Mouse (Mus musculus) testis, postnatal 10 days (tissue): ENCODE measurements around the gene Cartpt.

Experiments used
- DNase-seq: peaks from one replicate; pipeline ENCODE4 v3.0.0; 2021; ENCODE audit warnings: low spot score

The Cartpt gene

DNA sequence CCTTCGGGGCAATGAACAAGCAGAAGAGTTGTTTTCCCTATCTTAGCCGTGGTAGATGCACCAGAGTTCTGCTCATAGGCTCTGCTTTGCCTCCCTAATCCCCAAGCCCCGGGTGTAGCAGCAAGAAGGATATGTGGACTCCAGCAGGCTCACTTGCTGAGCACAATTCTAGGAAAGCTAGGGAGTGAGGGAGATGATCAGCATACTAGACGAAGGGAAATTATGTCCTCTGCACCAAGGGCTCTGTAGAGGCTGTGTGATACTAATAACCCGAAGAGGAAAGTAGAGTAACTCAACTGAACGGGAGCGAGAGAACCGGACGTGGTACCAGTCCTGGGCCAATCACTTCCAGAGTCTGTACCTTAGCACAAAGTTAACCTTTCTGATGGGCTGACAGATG is at the start of gene Cartpt:
Cartpt (minus strand) TSS at position 127 of the 400 bp plus-strand sequence.
- DNase-seq, result no peak

DNA sequence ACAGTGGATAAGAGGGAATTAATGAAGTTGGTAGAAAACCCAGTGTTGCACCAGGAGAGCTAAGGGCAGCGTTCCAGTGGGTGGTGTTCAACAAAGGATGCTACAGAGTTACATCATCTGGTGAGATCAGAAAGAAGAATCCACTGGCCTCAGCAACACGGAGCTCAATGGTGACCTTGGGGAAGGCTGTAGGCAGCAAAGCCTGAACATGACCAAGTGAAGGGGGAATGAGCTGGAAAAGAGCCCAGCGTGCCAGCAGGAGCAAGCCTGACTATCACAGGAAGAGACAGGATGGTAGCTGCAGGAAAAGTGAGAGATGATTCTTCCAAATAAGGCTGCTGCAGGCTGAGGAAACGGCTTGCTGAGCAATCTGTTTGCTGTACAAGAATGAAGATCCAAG is 46.5 kb upstream of the Cartpt start:
- no peak for DNase-seq

DNA sequence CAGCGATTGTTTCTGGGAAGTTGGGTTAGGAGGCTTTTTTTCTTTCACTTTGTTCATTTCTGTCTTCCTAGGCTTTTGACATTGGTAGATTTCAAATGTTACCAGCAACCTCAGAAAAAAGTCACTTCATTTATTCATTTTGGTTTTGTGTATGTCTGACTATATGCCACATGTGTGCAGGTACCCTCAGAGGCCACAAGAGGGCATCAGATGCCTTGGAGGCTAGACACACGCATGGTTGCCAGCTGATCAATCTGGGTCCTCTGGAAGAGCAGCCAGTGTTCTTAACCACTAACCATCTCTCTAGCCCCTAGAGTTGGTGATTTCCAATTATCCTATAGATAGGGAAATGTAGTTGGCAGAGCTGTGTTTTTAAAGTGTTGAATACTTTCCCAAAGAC is 42.6 kb upstream of the Cartpt start:
- no peak for DNase-seq

DNA sequence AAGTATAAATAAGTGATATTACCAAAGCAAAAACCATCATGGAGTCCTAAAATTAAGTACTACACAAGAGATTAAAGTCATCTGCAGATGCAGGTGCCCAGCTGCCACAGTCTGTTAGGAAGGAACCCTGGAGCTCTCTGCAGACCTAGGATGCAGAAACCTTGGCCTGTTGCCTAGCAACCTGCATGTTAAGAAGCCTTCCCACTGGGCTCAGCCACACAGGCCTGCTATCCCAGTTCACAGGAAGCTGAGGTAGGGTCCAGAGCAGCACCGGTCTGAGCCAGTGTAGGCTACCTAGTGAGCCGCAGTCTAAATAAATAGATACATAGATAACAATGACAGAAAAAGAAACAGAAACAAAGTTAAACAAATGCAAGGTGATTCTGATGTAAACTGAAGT is 39.7 kb upstream of the Cartpt start:
- peak; percentile 44 for DNase-seq

DNA sequence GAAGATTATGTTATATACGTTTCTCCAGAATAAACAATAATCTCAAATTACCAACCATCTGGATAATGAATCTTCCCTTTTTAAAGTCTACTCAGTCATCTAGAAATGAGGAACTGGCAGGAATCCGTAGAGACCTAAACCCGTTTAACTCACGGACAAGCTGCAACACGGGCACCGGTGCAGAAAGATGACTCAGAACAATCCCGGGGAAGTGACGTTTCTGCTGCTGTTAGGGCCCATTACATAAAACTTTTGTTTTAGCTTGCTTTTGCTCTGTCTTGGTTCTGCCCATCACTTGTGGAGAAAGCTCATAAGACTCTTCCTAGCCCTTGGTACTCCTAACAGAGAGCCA is 38.4 kb upstream of the Cartpt start:
- DNase-seq, result no peak

DNA sequence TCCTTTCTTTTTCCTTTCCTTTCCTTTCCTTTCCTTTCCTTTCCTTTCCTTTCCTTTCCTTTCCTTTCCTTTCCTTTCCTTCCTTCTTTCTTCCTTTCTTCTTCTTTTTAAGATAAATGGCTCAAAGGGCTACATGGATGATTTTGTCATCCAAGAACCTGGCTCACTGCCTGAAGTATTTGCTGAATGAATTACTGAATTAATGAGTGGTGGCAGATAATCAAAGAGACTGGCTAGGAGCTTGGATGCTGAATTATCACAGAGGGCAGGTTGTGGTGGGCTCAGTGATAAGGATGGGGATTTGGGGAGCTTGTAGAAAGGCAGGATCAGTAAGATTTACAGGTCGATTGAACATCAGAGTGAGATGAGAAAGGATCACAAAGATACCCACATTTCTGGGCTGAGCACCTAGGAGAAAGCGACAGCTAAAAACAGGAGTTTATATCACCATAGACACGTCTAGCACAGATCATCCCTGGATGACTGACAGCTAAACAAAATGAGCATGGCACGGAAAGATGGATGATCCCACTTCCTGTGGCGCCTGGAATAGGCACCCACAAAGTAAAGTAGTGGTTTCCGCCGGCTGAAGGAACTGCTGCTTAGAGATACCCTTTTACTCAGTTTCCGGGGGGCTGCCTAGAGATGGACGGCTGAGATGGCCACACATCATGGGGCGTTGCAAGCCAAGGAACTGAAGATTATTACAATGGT is 37.9 kb upstream of the Cartpt start:
- no peak for DNase-seq

DNA sequence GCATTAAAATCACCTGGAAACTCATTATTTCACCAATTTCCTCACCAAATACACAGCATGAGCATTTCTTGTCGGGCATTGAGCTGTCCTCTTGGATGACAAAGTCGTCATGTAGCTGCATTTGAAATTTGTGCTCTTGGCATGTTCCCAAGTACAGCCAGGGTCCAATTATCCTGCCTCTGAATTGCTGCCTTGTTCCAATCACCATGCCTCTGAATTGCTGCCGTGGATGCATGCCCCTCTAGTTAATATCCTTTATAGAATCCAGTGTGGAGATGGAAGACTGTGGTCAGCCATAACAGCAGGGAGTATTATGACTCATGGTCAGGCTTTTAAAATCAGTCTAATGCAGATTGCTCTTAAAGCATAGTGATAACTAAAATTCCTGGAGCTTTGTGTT is 36.9 kb upstream of the Cartpt start:
- no peak for DNase-seq

DNA sequence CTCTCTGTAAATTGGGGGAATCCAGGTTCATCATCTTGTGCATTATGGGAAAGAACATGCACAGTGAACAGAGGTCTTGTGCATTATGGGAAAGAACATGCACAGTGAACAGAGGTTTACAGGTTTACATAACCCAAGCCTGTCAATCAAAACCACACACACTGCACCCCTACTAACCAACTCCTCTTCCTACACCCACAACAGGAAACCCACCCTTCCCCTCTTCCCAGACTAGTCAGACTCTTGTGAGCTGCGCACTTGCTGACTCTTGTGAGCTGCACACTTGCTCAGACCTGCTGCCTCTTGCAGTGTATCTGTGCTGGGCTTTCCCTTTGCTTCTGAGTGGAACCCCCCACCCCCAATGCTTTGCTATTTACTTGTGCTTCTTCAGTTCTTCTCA is 31.5 kb upstream of the Cartpt start:
- DNase-seq, result no peak

DNA sequence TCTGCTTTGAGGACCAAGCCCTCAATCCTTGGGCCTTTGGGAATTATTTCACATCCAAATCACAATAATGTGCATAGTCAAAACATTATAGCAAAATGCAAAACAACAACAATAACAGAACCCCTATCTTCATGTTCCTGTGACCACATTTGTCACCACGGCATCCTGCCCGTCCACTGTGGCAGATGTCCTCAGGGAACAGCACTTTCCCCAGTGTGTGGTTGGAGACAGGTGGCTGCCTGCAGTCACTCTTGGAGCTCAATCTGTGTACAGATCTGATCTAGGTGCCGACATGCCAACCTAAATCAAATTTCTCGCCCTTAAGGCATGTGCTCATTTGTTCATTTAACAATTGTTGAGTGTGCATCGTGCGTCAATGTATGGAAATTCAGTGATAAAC is 30.6 kb upstream of the Cartpt start:
- DNase-seq, result no peak

DNA sequence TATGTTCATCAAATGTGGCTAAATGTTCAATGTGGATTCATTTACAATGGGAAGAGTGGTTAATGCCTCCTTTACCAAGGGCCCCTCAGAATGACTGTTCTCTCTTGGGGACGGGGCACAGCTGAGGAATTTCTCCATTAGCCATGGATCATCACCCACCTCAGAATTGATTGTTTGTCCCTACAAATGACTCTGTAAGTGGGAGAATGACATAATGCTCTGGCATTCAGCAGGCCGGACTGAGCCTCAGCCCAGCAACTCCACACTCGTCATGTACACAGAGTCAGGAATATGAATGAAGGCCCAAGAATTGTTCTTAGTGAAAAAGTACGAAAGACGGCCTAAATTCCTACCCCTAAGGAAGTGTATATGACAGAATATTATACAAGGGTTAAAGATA is 25.4 kb upstream of the Cartpt start:
- no peak for DNase-seq

DNA sequence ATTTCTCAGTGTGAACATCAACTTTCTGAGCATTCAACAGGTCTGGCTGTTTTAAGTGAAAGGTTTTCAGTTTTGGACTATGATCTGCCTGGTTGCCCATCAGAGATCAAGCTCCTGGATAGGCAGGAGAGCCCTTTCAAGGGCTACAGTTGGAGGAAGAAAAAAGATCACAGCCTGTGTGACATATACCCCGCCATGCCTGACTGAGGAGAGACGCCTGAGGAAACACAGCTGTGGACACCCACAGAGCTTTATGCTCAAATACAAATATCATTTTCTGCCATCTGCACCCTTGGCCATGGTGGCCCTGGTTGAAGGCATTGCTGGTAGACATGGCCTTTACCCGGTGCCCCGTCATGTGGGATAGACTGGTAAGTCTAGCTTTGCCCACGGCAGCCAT is 14.7 kb upstream of the Cartpt start:
- no peak for DNase-seq

DNA sequence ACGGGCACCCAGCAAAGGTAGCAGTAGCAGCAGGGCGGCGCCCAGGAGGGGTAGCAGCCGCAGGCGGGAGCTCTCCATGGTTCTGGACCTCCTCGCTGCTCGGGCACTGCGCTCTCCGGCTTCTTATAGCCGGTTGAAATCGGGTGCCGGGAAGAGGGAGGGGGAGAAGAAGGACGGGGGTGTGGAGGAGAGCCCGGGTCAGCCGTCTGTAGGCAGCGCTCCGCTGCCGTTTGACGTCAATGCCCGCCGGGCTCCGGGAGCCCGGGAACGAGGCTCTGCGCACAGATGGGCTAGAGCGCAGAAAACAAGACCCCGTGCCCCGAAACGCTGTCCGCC is 366 bp downstream of the Cartpt start:
- peak; percentile 81 for DNase-seq

DNA sequence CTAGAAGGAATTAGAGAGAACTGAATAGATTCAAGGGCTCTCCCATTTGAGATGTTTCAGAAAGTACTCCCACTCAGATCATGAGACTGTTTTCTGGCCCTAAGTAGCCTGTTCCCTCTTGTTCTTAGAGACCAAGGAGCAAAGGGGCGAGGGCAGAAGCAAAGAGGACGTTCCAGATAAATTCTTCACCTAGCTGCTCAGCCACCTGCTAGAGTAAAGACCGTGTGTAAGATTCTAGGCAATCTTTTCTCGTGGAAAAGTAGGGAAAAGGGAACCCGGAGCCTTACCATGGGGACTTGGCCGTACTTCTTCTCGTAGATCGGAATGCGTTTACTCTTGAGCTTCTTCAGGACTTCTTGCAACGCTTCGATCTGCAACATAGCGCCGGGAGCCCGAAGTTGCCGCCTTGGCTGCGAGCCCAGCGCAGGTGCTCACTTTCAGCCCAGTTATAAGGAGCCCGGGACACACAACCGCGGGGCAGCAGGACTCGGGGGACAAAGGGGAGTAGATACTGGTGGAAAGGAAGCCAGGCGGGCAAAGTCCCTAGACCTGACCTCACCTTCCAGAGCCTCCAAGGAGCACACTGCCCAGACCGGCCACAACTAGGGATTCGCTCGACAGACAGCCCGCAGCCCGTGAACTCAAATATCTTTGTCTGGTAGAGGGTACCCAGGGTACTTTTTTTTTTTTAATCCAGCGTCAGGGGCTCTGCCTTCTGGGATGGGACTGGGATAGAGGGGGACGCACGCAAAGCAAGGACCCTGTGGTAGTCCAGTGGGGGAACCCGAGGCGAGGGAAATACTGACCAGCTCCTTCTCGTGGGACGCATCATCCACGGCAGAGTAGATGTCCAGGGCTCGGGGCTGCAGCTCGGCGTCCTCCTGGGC is 978 bp downstream of the Cartpt start:
- DNase-seq, result no peak

DNA sequence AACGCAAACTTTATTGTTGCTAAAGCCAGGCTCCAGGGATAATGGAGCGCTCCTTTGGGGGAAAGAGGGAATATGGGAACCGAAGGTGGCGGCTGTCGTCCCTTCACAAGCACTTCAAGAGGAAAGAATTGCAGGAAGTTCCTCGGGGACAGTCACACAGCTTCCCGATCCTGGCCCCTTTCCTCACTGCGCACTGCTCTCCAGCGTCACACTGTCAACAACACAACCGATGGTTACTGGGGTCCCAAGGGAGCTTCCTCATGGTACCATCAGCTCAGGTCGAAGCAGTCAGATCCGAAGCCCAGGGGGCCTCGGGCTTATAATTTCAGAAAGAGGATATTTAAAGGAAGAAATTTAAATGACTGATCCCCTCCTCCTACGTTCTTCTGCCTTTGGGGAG is 2.1 kb downstream of the Cartpt start:
- no peak for DNase-seq

DNA sequence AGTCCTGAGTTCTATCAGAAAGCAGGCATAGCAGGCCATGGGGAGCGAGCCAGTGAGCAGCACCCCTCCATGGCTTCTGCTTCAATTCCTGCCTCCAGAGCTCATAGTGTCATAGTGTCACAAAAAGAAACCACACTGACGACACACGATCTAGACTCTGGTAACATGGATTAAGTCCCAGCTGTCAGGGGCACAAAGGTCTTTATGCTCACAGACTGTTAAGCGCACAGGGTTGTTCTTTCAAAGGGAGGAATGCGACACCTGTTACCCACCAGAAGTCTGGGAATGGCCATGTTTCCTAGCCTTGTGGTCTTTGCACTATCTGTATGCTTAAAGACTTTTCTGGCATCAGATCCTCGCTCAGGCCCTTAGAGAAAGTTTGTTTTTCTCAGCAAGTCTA is 15.3 kb downstream of the Cartpt start:
- DNase-seq, result peak; percentile 17

DNA sequence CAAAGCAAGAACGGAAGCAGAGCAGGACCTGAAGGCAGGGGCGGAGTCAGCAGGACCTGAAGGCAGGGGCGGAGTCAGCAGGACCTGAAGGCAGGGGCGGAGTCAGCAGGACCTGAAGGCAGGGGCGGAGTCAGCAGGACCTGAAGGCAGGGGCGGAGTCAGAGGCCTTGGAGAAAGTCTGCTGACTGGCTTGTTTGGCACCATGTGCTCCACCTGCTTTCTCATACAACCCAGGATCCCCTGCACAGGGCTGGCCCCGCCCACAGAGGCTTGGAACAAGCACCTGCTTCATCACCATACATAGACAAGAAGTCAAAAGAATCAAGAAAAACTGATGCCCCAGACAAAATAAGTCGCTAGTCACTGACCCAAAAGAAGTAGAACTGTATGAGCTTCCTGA is 19.1 kb downstream of the Cartpt start:
- peak; percentile 42 for DNase-seq

DNA sequence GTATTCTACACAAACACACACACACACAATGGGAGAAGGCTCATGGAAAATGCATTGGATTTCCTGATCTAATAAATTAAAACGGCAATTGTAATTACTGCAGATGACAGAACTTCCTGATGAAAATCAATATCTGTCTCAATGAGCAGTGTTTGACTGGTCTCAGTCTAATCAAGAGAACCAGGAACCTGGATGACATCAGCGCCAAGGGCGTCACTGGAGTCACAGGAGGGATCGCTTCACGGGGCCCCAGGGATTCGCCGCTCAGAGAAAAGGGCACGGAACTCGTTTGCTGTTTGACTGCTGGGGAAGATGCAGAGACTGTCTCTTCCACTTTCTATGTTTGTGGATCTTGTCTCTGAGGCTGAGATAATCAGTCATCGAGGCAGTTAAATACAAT is 21.2 kb downstream of the Cartpt start:
- no peak for DNase-seq

DNA sequence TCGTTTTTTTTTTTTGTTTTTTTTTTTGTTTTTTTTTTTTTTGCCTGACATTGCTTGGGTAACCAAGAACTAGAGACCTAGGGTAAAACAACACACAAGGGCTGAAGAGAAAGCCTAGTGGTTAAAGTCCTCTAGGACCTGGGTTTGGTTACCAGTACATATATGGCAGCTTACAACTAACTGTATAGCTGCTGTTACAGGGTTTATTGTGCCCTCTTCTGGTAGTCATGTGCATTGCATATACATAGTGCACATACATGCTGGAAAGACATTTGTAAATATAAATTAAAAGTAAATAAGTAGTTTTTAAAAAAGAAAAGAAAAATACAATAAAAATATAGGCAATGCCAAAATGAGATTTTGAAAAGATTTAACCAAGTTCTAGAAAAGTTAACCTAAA is 28.8 kb downstream of the Cartpt start:
- no peak for DNase-seq

DNA sequence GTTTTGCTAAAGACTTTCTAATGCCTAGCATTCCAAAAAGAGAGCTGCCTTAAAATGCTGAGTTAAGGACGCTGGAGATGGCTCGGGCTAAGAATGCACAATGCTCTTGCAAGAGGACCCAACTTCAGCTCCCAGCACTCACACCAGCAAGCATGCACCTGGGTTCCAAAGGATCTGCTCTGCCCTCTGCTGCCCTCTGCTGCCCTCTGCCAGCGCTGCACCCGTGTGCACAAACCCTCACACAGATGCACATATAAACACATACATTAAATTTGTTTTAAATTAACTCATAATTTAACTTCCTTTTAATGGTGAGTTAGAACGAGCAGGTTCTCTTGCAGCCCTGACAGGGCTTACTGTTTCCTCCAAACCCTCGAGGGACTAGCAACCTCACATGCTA is 32.5 kb downstream of the Cartpt start:
- no peak for DNase-seq

DNA sequence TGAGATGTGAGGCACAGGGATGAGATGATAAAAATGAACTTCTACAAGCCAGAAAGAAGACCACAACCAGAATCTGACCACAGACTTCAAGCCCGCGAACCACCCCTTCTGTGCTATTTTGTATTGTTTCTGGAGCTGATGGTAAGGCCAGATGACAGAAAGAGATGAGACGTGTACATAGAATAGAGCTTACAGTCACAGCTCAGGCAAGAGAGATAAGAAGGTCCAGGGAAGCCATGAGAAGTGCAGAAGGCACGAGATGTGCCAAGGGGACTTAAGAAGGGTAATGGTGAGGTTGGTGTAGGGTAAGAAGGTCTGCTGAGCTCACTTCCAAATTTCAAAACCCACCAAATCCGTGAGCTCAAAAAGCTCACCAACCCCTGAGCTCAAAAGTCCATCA is 36.6 kb downstream of the Cartpt start:
- peak; percentile 22 for DNase-seq

DNA sequence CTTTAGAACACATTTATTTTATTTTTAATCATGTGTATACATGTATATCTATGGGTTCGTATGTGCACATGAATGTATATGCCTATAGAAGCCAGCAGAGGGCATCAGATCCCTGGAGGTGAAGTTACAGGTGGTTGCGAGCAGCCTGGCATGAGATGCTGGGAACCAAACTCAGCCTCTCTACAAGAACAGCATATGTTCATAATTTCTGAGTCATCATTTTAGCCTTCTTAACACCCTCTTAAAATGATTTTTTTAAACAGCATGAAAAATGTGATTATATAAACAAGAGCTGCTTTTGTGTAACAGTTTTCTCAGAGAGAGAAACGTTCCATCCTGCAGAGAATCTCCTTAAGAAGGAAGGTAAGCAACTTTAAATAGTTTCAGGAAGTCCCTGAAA is 40.2 kb downstream of the Cartpt start:
- no peak for DNase-seq

DNA sequence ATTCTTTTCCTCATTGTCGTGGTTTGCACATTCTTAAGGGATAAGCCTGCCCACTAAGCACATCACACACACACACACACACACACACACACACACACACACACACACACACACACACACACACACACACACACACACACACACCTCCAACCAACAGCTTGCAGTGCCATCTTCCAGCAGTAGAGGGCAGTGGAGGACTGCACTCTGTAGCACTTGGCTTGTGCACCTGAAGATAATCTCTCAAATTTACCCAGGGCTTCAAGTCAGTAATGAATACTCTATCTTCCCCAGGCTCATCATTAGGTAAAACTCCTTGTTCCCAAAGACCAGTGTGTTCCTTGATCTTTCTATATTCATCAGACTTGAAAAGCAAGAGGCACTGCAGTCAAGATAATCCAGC is 41.8 kb downstream of the Cartpt start:
- DNase-seq, result peak; percentile 71

DNA sequence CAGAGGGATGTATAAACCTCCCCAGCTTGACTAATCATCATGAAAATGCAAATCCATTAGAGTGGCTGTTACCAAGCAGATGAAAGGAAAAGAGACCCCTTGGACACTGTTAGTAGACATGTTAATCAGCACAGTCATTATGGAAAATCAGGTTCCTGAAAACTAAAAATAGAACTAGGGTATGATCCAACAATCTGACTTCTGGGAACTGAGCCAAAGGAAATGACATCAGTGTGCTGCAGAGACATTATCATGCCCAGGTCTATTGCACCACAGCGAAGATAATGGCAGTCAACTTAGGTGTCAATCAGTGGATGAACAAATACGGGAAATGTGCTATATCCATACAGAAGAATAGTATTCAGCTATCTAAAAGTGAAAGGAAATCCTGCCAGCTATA is 43.0 kb downstream of the Cartpt start:
- DNase-seq, result no peak

DNA sequence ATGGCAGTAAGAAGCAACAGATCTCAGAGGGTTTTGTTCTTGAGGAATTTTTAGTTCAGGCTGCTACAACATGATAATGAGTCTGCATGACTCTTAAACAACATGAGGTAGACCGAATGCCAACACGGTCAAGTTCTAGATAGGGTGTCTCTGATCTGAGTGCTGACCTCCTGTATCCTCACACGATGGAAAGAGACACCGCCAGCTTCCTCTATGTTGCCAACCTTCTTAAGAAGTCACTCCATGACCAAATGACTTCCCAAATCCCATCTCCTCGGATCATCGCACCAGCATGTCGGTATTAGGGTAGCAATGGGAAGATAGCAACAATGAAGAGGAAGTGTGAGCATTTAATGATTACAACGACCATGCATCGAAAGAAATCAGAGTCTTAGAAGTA is 43.6 kb downstream of the Cartpt start:
- no peak for DNase-seq
